Mouse (Mus musculus): ENCODE measurements around the gene Man1c1. TPM values are rescaled to one million over a fixed set of nuclear protein-coding genes. Genes with fewer than 3 reads are reported as not detected.

Man1c1 gene
- polyA plus RNA-seq, 1 experiment from 2014 or later, result 3.5 TPM

- H3K27ac ChIP-seq, result no peak overlapping the region
- WGBS, result 64% methylated on average over 3 of the region's 3 CpGs
- no peak overlapping the region for H3K4me2 ChIP-seq (replicated peaks)
- ATAC-seq (ENCODE audit: low FRiP score, low read depth), result no peak
- no peaks in the 10 kb centered on the region for H3K27me3 ChIP-seq
- H3K4me3 ChIP-seq, result no peak overlapping the region
- no peaks in the 10 kb centered on the region; the same call in 1 of the 2 replicates for H3K9me3 ChIP-seq
- no peaks in the 10 kb centered on the region for H3K4me1 ChIP-seq
- no peaks in the 10 kb centered on the region for H3K36me3 ChIP-seq
- no peak overlapping the region for H3K9ac ChIP-seq
These were observed 16.3 kb upstream of the Man1c1 start for GRCm38 (mm10) chr4:134720371-134720770.

DNA sequence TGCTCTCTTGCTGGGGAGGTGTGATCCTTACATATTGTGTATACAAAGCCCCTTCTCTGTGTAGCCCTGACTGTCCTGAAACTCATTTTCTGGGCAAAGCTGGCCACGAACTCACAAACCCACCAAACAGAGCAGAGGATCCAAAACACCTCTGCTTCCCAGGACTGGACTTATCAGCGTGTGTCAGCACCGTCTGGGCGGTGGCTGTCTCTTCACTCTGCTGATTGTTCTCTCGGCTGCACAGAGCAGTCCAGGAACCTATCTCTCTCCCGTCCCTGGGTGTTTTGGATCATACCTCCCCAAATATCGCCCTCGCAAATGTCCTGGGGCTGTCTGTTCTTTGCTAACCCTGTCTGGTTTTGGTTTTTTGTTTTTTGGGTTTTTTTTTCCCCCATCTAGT is 15.4 kb upstream of the Man1c1 start:
- no peak for ATAC-seq (ENCODE audit: low FRiP score, low read depth)
- WGBS, result 78% methylated on average over 8 of the region's 8 CpGs
- no peaks in the 10 kb centered on the region for H3K27me3 ChIP-seq
- no peaks in the 10 kb centered on the region for H3K36me3 ChIP-seq
- H3K27ac ChIP-seq, result no peak overlapping the region
- no peak overlapping the region for H3K4me2 ChIP-seq (replicated peaks)
- H3K4me1 ChIP-seq, result no peaks in the 10 kb centered on the region
- H3K4me3 ChIP-seq, result no peak overlapping the region
- no peak overlapping the region for H3K9ac ChIP-seq
- H3K9me3 ChIP-seq, result no peaks in the 10 kb centered on the region; the same call in 1 of the 2 replicates

GRCm38 (mm10) chr4:134713937-134714336 is 9.8 kb upstream of the Man1c1 start:
- H3K27me3 ChIP-seq, result no peaks in the 10 kb centered on the region
- H3K4me1 ChIP-seq, result no peaks in the 10 kb centered on the region
- WGBS, result 4% methylated on average over 8 of the region's 8 CpGs
- no peaks in the 10 kb centered on the region for H3K36me3 ChIP-seq
- no peak overlapping the region for H3K27ac ChIP-seq
- peak; percentile 94 for ATAC-seq (ENCODE audit: low FRiP score, low read depth)
- no peak overlapping the region for H3K9ac ChIP-seq
- no peak overlapping the region for H3K4me3 ChIP-seq
- H3K4me2 ChIP-seq (replicated peaks), result peak overlapping the region; percentile 36
- H3K9me3 ChIP-seq, result no peaks in the 10 kb centered on the region

- no peak overlapping the region for H3K27ac ChIP-seq
- peaks cover 35% of the 10 kb centered on the region for H3K4me1 ChIP-seq
- no peak overlapping the region for H3K9ac ChIP-seq
- H3K36me3 ChIP-seq, result no peaks in the 10 kb centered on the region
- H3K27me3 ChIP-seq, result peaks cover 31% of the 10 kb centered on the region
- WGBS, result 12% methylated on average over 5 of the region's 5 CpGs
- no peak for ATAC-seq (ENCODE audit: low FRiP score, low read depth)
- no peak overlapping the region for H3K4me3 ChIP-seq
- H3K9me3 ChIP-seq, result no peaks in the 10 kb centered on the region
- H3K4me2 ChIP-seq (replicated peaks), result peak overlapping the region; percentile 99
These were observed 1.2 kb upstream of the Man1c1 start for GRCm38 (mm10) chr4:134705311-134705710.

DNA sequence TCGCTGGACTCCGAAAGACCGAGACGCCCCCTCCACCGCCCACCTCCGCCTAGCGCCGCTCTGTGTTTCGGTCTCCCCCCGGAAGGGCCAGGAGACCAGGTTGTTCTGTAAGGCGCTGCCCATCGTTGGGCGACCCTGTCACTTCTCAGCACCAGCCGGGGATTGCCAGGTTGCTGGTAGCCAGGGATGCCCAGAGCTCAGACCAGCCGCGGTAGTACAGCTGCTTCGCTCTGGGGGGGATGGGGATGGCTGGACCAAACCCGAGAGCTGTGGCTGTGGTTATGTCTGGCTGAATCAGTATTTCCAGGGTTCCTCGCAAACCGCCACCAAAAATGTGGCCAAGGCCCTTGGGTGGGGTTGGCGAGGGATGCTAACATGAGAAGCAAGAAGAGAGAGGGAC is 500 bp upstream of the Man1c1 start:
- ATAC-seq (ENCODE audit: low FRiP score, low read depth), result no peak; the same call in 1 of the 2 replicates

DNA sequence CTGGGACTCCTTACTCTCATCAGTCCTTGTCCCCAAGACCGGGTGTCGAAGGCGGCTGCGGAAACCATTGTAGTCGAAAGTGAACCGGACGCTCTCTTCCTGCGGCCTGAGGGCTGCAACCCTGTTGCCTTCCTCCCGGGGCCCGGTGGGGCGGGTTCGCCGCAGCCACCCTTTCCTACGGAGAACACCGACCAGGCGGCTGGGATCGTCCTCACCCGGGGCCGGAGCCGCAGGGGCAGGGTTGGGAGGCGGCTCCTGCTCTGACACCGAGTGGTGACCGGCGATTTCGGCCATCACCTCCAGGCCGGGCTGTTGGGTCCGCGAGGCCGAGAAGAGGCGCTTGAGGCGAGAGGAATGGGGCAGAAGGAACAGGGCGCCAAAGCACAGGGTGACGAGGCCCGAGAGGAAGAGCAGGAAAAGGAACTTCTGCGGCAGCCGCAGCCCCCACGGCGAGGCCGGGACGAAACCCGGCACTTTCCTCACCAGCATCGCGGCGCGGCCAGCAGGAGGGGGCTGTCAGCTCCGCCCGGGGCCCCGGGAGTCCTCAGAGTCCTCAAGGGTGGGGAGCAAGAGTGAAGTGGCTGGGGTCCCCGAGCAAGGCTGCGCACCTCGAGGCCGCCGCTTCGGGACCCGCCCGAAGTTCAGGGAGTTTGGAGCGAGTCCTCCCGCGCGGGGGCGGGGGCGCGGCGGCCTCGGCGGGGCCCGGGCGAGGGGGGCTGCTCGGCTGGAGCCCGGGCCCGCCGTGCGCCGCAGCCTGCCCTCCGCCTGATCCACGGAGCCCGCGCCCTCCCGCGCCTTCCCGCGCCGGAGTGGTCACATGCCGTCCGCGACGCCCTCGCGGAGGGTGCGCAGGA is 882 bp downstream of the Man1c1 start:
- Histone ChIP-seq H3K4me1 (peaks cover 35% of the 10 kb centered on the region), H3K9ac (peak overlapping the region; percentile 72), H3K4me3 (peak overlapping the region; percentile 65), H3K36me3 (no peaks in the 10 kb centered on the region), H3K4me2 (replicated peaks) (peak overlapping the region; percentile 99), H3K9me3 (no peaks in the 10 kb centered on the region), H3K27ac (no peak overlapping the region), H3K27me3 (peaks cover 31% of the 10 kb centered on the region)
- no peak for ATAC-seq (ENCODE audit: low FRiP score, low read depth)
- under 1% methylated on average over 90 of the region's 90 CpGs for WGBS

More for the DNA sequence above, 500 bp upstream of the Man1c1 start:
- Histone ChIP-seq H3K27me3 (peaks cover 31% of the 10 kb centered on the region), H3K4me3 (peak overlapping the region; percentile 65), H3K36me3 (no peaks in the 10 kb centered on the region), H3K9me3 (no peaks in the 10 kb centered on the region), H3K27ac (no peak overlapping the region), H3K4me2 (replicated peaks) (peak overlapping the region; percentile 99), H3K4me1 (peaks cover 35% of the 10 kb centered on the region), H3K9ac (peak overlapping the region; percentile 67)
- 2% methylated on average over 21 of the region's 21 CpGs for WGBS

DNA sequence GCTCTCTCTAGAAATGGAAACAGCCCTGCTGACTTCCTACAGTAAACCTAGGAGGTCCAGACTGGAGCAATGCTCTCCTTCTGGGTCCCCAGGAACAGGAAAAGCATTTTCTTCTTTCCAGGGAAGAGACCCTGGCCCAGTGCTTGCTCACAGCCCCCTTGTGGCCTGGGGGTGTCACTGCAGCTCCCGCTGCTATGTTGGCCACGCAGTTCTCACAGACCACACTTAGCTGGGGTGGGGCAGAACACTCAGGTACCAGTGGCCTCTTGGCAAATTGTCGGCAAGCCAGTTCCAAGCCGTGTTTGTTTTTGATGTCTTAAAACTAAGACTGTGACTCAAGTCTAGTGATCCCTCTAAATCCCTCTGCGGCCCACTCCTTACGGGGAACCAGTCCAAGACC is 2.2 kb downstream of the Man1c1 start:
- H3K4me3 ChIP-seq, result peak overlapping the region; percentile 65
- H3K4me2 ChIP-seq (replicated peaks), result peak overlapping the region; percentile 99
- no peak overlapping the region for H3K27ac ChIP-seq
- H3K4me1 ChIP-seq, result peaks cover 35% of the 10 kb centered on the region
- ATAC-seq (ENCODE audit: low FRiP score, low read depth), result no peak
- H3K9me3 ChIP-seq, result no peaks in the 10 kb centered on the region
- 29% methylated on average over 6 of the region's 6 CpGs for WGBS
- peaks cover 31% of the 10 kb centered on the region for H3K27me3 ChIP-seq
- no peak overlapping the region for H3K9ac ChIP-seq
- no peaks in the 10 kb centered on the region for H3K36me3 ChIP-seq

DNA sequence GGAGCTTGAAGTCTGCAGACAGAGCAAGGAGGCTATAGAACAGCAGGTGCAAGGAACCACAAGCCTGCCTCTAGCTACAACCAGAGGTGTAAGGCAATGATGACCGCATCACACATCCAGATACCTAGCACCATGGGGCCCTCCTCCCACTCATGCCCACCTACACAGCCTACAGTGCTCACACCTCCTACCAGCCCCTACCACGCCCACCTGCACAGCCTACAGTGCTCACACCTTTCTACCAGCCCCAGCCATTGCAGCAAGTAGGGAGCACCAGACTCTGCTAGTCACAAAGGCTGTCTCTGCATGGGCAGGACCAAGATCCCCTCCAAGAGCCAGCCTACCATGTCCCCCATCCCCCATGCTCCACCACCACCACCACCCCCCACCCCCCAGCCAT is 3.2 kb downstream of the Man1c1 start:
- H3K9me3 ChIP-seq, result no peaks in the 10 kb centered on the region

DNA sequence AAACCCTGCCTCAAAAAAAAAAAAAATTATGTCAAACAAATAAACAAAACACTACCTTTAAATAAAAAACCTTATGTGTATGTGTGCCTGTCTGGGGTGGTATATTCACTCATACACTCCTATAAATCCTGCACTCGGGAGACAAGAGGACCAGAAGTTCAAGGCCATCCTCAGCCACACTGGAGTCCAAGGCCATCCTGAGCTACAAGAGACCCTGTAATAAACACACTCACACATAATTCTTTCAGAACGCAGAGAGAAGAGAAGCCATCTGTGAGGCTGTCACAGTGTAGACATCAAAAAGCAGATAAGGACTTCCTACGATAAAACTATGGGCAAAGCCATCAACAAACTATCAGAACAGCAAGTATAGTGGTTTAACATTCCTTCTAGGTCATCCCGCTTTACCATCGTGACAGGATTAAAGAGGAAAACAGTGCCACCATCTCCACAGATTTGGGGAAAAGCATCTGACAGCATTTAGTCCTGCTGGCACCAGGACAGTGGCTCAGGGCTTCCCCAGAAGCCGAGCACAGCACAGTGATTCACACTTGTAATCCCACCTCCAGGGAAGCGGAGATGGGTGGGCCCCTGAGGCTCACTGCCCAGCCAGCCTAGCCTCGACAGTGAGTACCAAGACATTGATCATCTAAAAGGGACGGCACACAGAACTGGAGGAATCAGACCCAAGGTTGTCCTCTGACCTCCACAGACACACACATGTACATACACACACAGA is 10.7 kb downstream of the Man1c1 start:
- Histone ChIP-seq H3K4me3 (no peak overlapping the region), H3K4me2 (replicated peaks) (no peak overlapping the region), H3K4me1 (0 out of 2 replicates have a peak, but pooled peaks cover 2% of the 10 kb centered on the region), H3K9ac (no peak overlapping the region), H3K36me3 (peaks cover 5% of the 10 kb centered on the region; the same call in 1 of the 2 replicates), H3K27ac (no peak overlapping the region), H3K27me3 (no peaks in the 10 kb centered on the region), H3K9me3 (0 out of 2 replicates have a peak, but pooled peaks cover 3% of the 10 kb centered on the region)
- WGBS, result 75% methylated on average over 9 of the region's 9 CpGs
- ATAC-seq (ENCODE audit: low FRiP score, low read depth), result no peak

More for the DNA sequence above, 3.2 kb downstream of the Man1c1 start:
- WGBS, result 88% methylated on average over 2 of the region's 2 CpGs
- Histone ChIP-seq H3K36me3 (no peaks in the 10 kb centered on the region), H3K27me3 (peaks cover 31% of the 10 kb centered on the region), H3K4me2 (replicated peaks) (no peak overlapping the region), H3K27ac (no peak overlapping the region), H3K4me1 (peaks cover 37% of the 10 kb centered on the region), H3K9ac (no peak overlapping the region), H3K4me3 (no peak overlapping the region)
- no peak for ATAC-seq (ENCODE audit: low FRiP score, low read depth)

DNA sequence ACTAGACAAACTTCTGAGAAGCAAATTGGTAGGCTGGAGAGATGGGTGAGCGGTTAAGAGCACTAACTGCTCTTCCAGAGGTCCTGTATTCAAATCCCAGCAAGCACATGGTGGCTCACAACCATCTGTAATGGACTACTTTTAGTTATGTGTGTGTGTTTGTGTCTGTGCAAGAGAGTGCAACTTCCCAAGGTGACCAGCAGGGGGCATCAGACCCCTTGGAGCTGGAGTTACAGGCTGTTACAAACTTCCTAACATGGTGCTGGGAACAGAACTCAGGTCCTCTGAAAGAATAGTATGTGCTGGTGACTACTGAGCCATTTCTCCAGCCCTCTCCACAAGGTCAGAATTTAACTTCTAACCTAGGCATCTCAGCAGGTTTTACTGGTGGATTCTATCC is 11.7 kb downstream of the Man1c1 start:
- no peak for ATAC-seq (ENCODE audit: low FRiP score, low read depth)

GRCm38 (mm10) chr4:134686022-134686661 is 17.9 kb downstream of the Man1c1 start:
- no peak overlapping the region for H3K27ac ChIP-seq
- no peak overlapping the region for H3K4me3 ChIP-seq
- H3K9me3 ChIP-seq, result 0 out of 2 replicates have a peak, but pooled peaks cover 5% of the 10 kb centered on the region
- 79% methylated on average over 13 of the region's 13 CpGs for WGBS
- H3K36me3 ChIP-seq, result 0 out of 2 replicates have a peak, but pooled peaks cover 3% of the 10 kb centered on the region
- H3K4me2 ChIP-seq (replicated peaks), result no peak overlapping the region
- peaks cover 30% of the 10 kb centered on the region for H3K4me1 ChIP-seq
- no peak for ATAC-seq (ENCODE audit: low FRiP score, low read depth)
- H3K9ac ChIP-seq, result no peak overlapping the region
- no peaks in the 10 kb centered on the region for H3K27me3 ChIP-seq

More for the DNA sequence above, 11.7 kb downstream of the Man1c1 start:
- H3K4me1 ChIP-seq, result 0 out of 2 replicates have a peak, but pooled peaks cover 2% of the 10 kb centered on the region
- 95% methylated on average over 1 of the region's 1 CpGs for WGBS
- H3K9me3 ChIP-seq, result 0 out of 2 replicates have a peak, but pooled peaks cover 3% of the 10 kb centered on the region
- H3K27ac ChIP-seq, result no peak overlapping the region
- H3K4me2 ChIP-seq (replicated peaks), result no peak overlapping the region
- H3K9ac ChIP-seq, result no peak overlapping the region
- no peaks in the 10 kb centered on the region for H3K27me3 ChIP-seq
- peaks cover 5% of the 10 kb centered on the region; the same call in 1 of the 2 replicates for H3K36me3 ChIP-seq
- H3K4me3 ChIP-seq, result no peak overlapping the region
